Comparison of ENCODE assay signal across 8 mouse cellular contexts in the genomic region with DNA sequence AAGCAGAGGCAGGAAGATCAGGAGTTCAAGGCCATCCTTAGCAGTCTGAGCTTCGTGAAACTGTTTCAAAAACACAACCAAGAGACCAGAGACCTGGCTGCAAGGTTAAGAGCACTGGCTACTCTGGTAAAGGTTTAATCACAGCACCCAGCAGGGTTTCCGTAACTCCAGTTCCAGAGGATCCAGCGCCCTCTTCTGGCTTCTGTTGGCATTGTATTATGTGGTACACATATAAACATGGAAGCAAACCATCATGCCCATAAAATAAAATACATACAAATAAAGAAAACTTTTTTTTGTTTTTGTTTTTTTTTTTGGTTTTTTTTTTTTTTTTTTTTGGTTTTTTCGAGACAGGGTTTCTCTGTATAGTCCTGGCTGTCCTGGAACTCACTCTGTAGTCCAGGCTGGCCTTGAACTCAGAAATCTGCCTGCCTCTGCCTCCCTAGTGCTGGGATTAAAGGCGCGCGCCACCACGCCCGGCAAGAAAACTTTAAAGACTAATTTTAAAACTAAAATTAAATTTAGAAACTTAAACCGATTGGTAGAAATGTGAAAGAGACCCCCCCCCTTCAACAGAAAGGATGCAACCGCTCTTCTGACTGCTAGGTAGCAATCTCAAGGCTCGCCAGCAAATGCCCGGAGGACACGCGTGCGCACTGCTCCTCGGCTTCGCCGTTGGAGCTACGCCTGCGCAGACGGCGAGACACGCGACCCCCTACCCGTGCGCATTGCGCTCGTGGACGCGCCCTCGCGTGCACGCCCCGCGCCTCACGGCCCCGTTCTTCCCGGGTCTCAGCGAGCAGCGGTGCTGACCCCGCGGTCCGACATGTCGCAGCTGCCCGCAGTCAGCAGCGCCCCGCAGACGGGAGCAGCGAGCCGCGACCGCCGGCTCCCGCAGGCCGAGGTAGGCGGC. TPM values are rescaled to one million over a fixed set of nuclear protein-coding genes. Genes with fewer than 3 reads are reported as not detected.
DNase-seq lines count a peak whose midpoint lies in the region; ATAC-seq and TF ChIP-seq lines count a peak whose summit lies in the region.

Eid2 (plus strand) TSS at position 753 of the 913 bp plus-strand sequence.

- peaks cover 21% of the 10 kb centered on the region for H3K9me3 ChIP-seq in forebrain, embryonic 10.5 days
- H3K9me3 ChIP-seq in heart, embryonic 14.5 days (ENCODE audit: control insufficient read depth, low read length), result no peaks in the 10 kb centered on the region
- no peaks in the 10 kb centered on the region for H3K9me3 ChIP-seq in kidney, postnatal 0 days (replicated peaks; ENCODE audit: low read length)
- H3K9me3 ChIP-seq in neural tube, embryonic 12.5 days, result no peaks in the 10 kb centered on the region

- peak within 1 kb of the TSS; percentile 26 for H3K4me3 ChIP-seq in C2C12 (ENCODE audit: insufficient read depth, poor library complexity, severe bottlenecking)
- H3K4me3 ChIP-seq in forebrain, embryonic 10.5 days, result peak within 1 kb of the TSS; percentile 89
- H3K4me3 ChIP-seq in heart, embryonic 14.5 days (ENCODE audit: control insufficient read depth in 1 of 2, insufficient read depth in 1 of 2, low read depth in 1 of 2, low read length in 2 of 2), result peak within 1 kb of the TSS; percentile 84 to 86
- peak within 1 kb of the TSS; percentile 88 for H3K4me3 ChIP-seq in kidney, postnatal 0 days (replicated peaks; ENCODE audit: low read depth, low read length)
- H3K4me3 ChIP-seq in liver, adult 2 months (ENCODE audit: insufficient read depth, low read depth, low read length), result peak within 1 kb of the TSS; percentile 56
- peak within 1 kb of the TSS; percentile 93 for H3K4me3 ChIP-seq in neural tube, embryonic 12.5 days

- DNase-seq in brain, adult 2 months (ENCODE audit: low read depth, low spot score), result peak; percentile 97
- peak; percentile 88 for DNase-seq in forebrain, embryonic 10.5 days (ENCODE audit: extremely low spot score, low spot score)
- peak; percentile 88 for DNase-seq in kidney, postnatal 0 days (ENCODE audit: low spot score)
- DNase-seq in liver, adult 2 months (ENCODE audit: extremely low read depth, low read depth, low spot score), result no peak
- DNase-seq in testis, postnatal 14 days (ENCODE audit: low spot score), result peak; percentile 91

- no peak for TF ChIP-seq CTCF in C2C12 (IDR thresholded peaks at IDR 0.05; ENCODE audit: control insufficient read depth, insufficient read depth, insufficient read length)
- TF ChIP-seq CTCF in kidney, postnatal 0 days (IDR thresholded peaks at IDR 0.05; ENCODE audit: low read depth), result peak; percentile 16; the same call in 1 of the 2 replicates
- no peak for TF ChIP-seq CTCF in liver, adult 2 months (IDR thresholded peaks at IDR 0.05; ENCODE audit: low read depth, low read length)

- H3K4me2 ChIP-seq in heart, embryonic 14.5 days (ENCODE audit: low read length), result peak within 1 kb of the TSS; percentile 93
- H3K4me2 ChIP-seq in kidney, postnatal 0 days (ENCODE audit: low read length), result peak within 1 kb of the TSS; percentile 86
- H3K4me2 ChIP-seq in neural tube, embryonic 12.5 days (replicated peaks), result peak within 1 kb of the TSS; percentile 79

- 6% methylated on average over 57 of the region's 57 CpGs for WGBS in forebrain, embryonic 10.5 days
- WGBS in heart, embryonic 14.5 days, result 7% methylated on average over 56 of the region's 57 CpGs
- WGBS in kidney, postnatal 0 days, result 9% methylated on average over 57 of the region's 57 CpGs
- 9% methylated on average over 57 of the region's 57 CpGs for WGBS in liver, adult 2 months
- 7% methylated on average over 55 of the region's 57 CpGs for WGBS in neural tube, embryonic 12.5 days

- H3K79me2 ChIP-seq in C2C12 (ENCODE audit: control insufficient read depth, insufficient read depth), result no peaks in the 10 kb centered on the region
- H3K79me2 ChIP-seq in liver, adult 2 months (ENCODE audit: control insufficient read depth, insufficient read depth, low read length), result no peaks in the 10 kb centered on the region

- peak within 1 kb of the TSS; percentile 96 for H3K27ac ChIP-seq in forebrain, embryonic 10.5 days
- H3K27ac ChIP-seq in heart, embryonic 14.5 days (replicated peaks in 1 of 2; ENCODE audit: control insufficient read depth in 1 of 2, insufficient read depth in 1 of 2, low read depth in 2 of 2, low read length in 2 of 2), result peak within 1 kb of the TSS; percentile 46 to 82
- H3K27ac ChIP-seq in kidney, postnatal 0 days, result peak within 1 kb of the TSS; percentile 88
- H3K27ac ChIP-seq in liver, adult 2 months (replicated peaks; ENCODE audit: insufficient read depth, low read depth, low read length), result no peak within 1 kb of the TSS
- H3K27ac ChIP-seq in neural tube, embryonic 12.5 days, result peak within 1 kb of the TSS; percentile 92

- peak; percentile 85 for ATAC-seq in heart, embryonic 14.5 days (ENCODE audit: insufficient number of reproducible peaks, insufficient read depth, low FRiP score, low read depth)
- ATAC-seq in kidney, postnatal 0 days (replicated peaks; ENCODE audit: low FRiP score, low read depth), result peak; percentile 81
- ATAC-seq in neural tube, embryonic 12.5 days (ENCODE audit: low FRiP score, low read depth), result peak; percentile 88

- H3K27me3 ChIP-seq in C2C12 (ENCODE audit: control insufficient read depth, insufficient read depth, insufficient read length), result no peaks in the 10 kb centered on the region
- no peaks in the 10 kb centered on the region for H3K27me3 ChIP-seq in forebrain, embryonic 10.5 days (ENCODE audit: poor library complexity, severe bottlenecking)
- no peaks in the 10 kb centered on the region for H3K27me3 ChIP-seq in heart, embryonic 14.5 days (ENCODE audit: control insufficient read depth, insufficient read depth, low read length)
- H3K27me3 ChIP-seq in kidney, postnatal 0 days (ENCODE audit: insufficient read depth, low read length), result no peaks in the 10 kb centered on the region
- H3K27me3 ChIP-seq in liver, adult 2 months (ENCODE audit: control insufficient read depth, insufficient read depth, low read length), result 0 out of 2 replicates have a peak, but pooled peaks cover 3% of the 10 kb centered on the region
- no peaks in the 10 kb centered on the region for H3K27me3 ChIP-seq in neural tube, embryonic 12.5 days (replicated peaks)

- TF ChIP-seq POLR2A in liver, adult 2 months (IDR thresholded peaks at IDR 0.05; ENCODE audit: extremely low read depth, insufficient read depth, low read length), result no peak

- peak within 1 kb of the TSS; percentile 36 for H3ac ChIP-seq in C2C12 (ENCODE audit: control insufficient read depth, insufficient read length, low read depth)

- H3K4me1 ChIP-seq in forebrain, embryonic 10.5 days, result peaks cover 15% of the 10 kb centered on the region
- peaks cover 5 to 9% of the 10 kb centered on the region in 2 experiments for H3K4me1 ChIP-seq in heart, embryonic 14.5 days (ENCODE audit: control insufficient read depth in 2 of 2, insufficient read depth in 2 of 2, low read length in 2 of 2)
- no peaks in the 10 kb centered on the region for H3K4me1 ChIP-seq in kidney, postnatal 0 days (replicated peaks; ENCODE audit: insufficient read depth, low read length)
- H3K4me1 ChIP-seq in liver, adult 2 months (ENCODE audit: control insufficient read depth, insufficient read depth, low read length), result no peaks in the 10 kb centered on the region
- peaks cover 7% of the 10 kb centered on the region; the same call in 1 of the 2 replicates for H3K4me1 ChIP-seq in neural tube, embryonic 12.5 days

- H3K9ac ChIP-seq in heart, embryonic 14.5 days (ENCODE audit: low read length), result peak within 1 kb of the TSS; percentile 96
- peak within 1 kb of the TSS; percentile 94 for H3K9ac ChIP-seq in kidney, postnatal 0 days (ENCODE audit: low read depth, low read length)
- peak within 1 kb of the TSS; percentile 67 for H3K9ac ChIP-seq in liver, adult 2 months (ENCODE audit: low read depth, low read length)
- H3K9ac ChIP-seq in neural tube, embryonic 12.5 days, result peak within 1 kb of the TSS; percentile 96

- no peaks in the 10 kb centered on the region for H3K79me3 ChIP-seq in C2C12 (ENCODE audit: low read depth)

- no peaks in the 10 kb centered on the region for H3K36me3 ChIP-seq in C2C12 (ENCODE audit: control insufficient read depth, insufficient read depth)
- peaks cover 34% of the 10 kb centered on the region for H3K36me3 ChIP-seq in forebrain, embryonic 10.5 days (replicated peaks)
- H3K36me3 ChIP-seq in heart, embryonic 14.5 days (ENCODE audit: control insufficient read depth, insufficient read depth, low read length), result peaks cover 4% of the 10 kb centered on the region; the same call in 1 of the 2 replicates
- H3K36me3 ChIP-seq in kidney, postnatal 0 days (ENCODE audit: insufficient read depth, low read length), result no peaks in the 10 kb centered on the region
- H3K36me3 ChIP-seq in liver, adult 2 months (ENCODE audit: control insufficient read depth, insufficient read depth, low read length), result no peaks in the 10 kb centered on the region
- peaks cover 19% of the 10 kb centered on the region for H3K36me3 ChIP-seq in neural tube, embryonic 12.5 days

TF ChIP-seq in C2C12, 6 proteins besides CTCF, POLR2A, EP300 and RAD21:
- TF ChIP-seq MAX (IDR thresholded peaks at IDR 0.05), result peak; percentile 24
- TF ChIP-seq FOSL1 (IDR thresholded peaks at IDR 0.05; ENCODE audit: insufficient read depth, low read length, poor library complexity, severe bottlenecking), result no peak

RNA-seq across cellular contexts. Expression of gene Eid2, which starts in this region (rescaled TPM):
- polyA plus RNA-seq in C2C12 (2012; fragmentation: generic; extraction: Trizol), result 6.9 TPM
- polyA plus RNA-seq in forebrain, embryonic 10.5 days (2016; fragmentation: Nextera tagmentation; extraction: Ambion mirVana), result 1.4 and 1.7 TPM in 2 replicates
- 8.4 and 10.3 TPM in 2 replicates for polyA plus RNA-seq in heart, embryonic 14.5 days (2014; fragmentation: Nextera tagmentation; extraction: Ambion mirVana)
- polyA plus RNA-seq in kidney, postnatal 0 days (2015; fragmentation: Nextera tagmentation; extraction: Ambion mirVana), result 4.5 and 10.9 TPM in 2 replicates
- 0.28 and 0.47 TPM in 2 replicates for total RNA-seq in liver, adult 2 months (2014; rRNA removed)
- polyA plus RNA-seq in liver, adult 2 months (2012; rRNA removed), result 0.35 and 0.50 TPM in 2 replicates
- 27.7 and 31.9 TPM in 2 replicates for polyA plus RNA-seq in neural tube, embryonic 12.5 days (2016; fragmentation: Nextera tagmentation; extraction: Ambion mirVana)

Comparison
In these comparisons a context has a peak if more than half of its experiments do, and no peak if none do; other contexts are left out.
1. H3K4me3 ChIP-seq: peak in every context shown above with its lines; median percentile 93 in neural tube, embryonic 12.5 days; 89 in forebrain, embryonic 10.5 days; 88 in kidney, postnatal 0 days; 85 in heart, embryonic 14.5 days; 56 in liver, adult 2 months; 26 in C2C12.